Mouse (Mus musculus) forebrain, embryonic 14.5 days (tissue): Measurements from ENCODE around the gene Rgmb. TPM values are rescaled to one million over a fixed set of nuclear protein-coding genes. Genes with fewer than 3 reads are reported as not detected.

Experiments
- ATAC-seq: fragments of 200-750 bp; cut with Nextera tagmentation; 2 replicates; pipeline ENCODE4 v1.8.0; 2017; ENCODE audit warnings: mild to moderate bottlenecking, moderate library complexity
- DNase-seq: peaks from one replicate; pipeline ENCODE4 v3.0.0-alpha.2; 2015; ENCODE audit warnings: low spot score
- H3K27ac ChIP-seq: fragments of 300-500 bp; sonication (generic); 2 replicates; pipeline ENCODE4 v1.5.1; 2014; ENCODE audit warnings: low read depth, mild to moderate bottlenecking, control low read depth, low read length, moderate library complexity
- H3K27me3 ChIP-seq: fragments of 300-500 bp; sonication (generic); replicated peaks from 2 replicates; pipeline ENCODE4 v1.6.1; 2014; ENCODE audit warnings: low read length, control low read depth, mixed read lengths; ENCODE audit not compliant: control insufficient read depth, insufficient read depth
- H3K36me3 ChIP-seq: fragments of 300-500 bp; sonication (generic); 2 replicates; pipeline ENCODE4 v1.6.1; 2014; ENCODE audit warnings: low read length, control low read depth; ENCODE audit not compliant: control insufficient read depth, insufficient read depth
- H3K4me1 ChIP-seq: fragments of 300-500 bp; sonication (generic); 2 replicates; pipeline ENCODE4 v1.6.1; 2014; ENCODE audit warnings: antibody characterized with exemption, low read length, control low read depth; ENCODE audit not compliant: control insufficient read depth, insufficient read depth
- H3K4me2 ChIP-seq: fragments of 300-500 bp; sonication (generic); 2 replicates; pipeline ENCODE4 v1.6.1; 2014; ENCODE audit warnings: mild to moderate bottlenecking, control low read depth, low read length
- H3K4me3 ChIP-seq: fragments of 300-500 bp; sonication (generic); 2 replicates; pipeline ENCODE4 v1.5.1; 2014; ENCODE audit warnings: low read depth, low read length, control low read depth
- H3K9ac ChIP-seq: fragments of 300-500 bp; sonication (generic); 2 replicates; pipeline ENCODE4 v1.6.1; 2014; ENCODE audit warnings: mild to moderate bottlenecking, low read length, control low read depth, moderate library complexity
- H3K9me3 ChIP-seq: fragments of 300-500 bp; sonication (generic); replicated peaks from 2 replicates; pipeline ENCODE4 v1.6.1; 2016; ENCODE audit warnings: low read length, control low read depth, mixed read lengths; ENCODE audit not compliant: control insufficient read depth
- WGBS: fragments of 180-500 bp; shearing (Covaris S2); extraction: QIAGEN DNeasy Blood & Tissue Kit; methylation state at CpG from one replicate; pipeline ENCODE4 v1.1.7; 2014; 5-methylcytosine and 5-hydroxymethylcytosine counted together
- polyA plus RNA-seq: library from polyadenylated mRNA; unstranded; fragments of >200 nt; fragmentation: Nextera tagmentation; extraction: Ambion mirVana; gene quantifications from 2 replicates; pipeline ENCODE4 v1.2.1, GENCODE M21; 2014

The Rgmb gene
- polyA plus RNA-seq, 1 experiment from 2014 or later, result 46.5 TPM

DNA sequence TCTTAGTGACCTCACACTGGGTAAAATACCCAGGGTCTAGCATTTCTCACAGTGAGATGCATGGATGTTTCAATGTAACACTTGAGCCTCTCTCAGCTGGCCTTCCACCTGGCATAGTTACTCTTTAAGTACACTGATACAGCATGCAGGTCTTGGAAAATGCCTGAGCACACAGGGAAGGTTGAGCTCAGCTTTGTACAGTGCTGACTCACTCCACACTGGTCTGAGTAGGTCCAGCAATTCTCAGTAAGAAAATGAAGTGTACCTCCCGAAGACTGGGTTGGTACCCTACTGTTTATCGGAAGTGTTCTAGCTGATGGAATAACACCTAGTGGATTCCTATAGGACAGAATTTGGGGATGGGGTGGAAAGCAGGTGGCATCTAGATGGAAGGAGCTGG lies 13.2 kb downstream of the Rgmb start:
- WGBS, result 95% methylated on average over 2 of the region's 2 CpGs
- peaks cover 6% of the 10 kb centered on the region for H3K4me1 ChIP-seq

DNA sequence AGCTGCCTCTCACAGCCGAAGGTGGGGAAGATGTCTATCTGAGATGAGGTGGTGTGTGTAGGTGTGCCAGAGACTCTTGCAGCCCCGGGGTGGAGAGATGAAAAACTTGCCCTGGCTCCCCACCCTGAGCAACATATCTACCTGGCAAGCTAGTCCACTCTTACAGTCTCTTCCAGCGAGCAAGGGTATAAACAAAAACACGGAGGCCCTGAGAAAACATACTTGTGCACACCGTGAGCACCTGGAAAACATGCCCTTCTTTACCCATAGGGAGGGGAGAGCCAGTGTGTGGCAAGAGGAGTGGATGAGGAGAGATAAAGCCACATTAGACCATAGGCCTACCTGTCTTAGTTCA lies 13.8 kb downstream of the Rgmb start:
- ATAC-seq, result no peak
- Histone ChIP-seq H3K9me3 (no peaks in the 10 kb centered on the region), H3K4me2 (no peak overlapping the region), H3K36me3 (peaks cover 48% of the 10 kb centered on the region), H3K4me1 (peaks cover 6% of the 10 kb centered on the region), H3K27ac (no peak overlapping the region), H3K4me3 (no peak overlapping the region), H3K9ac (no peak overlapping the region), H3K27me3 (no peaks in the 10 kb centered on the region)
- DNase-seq, result no peak
- WGBS, result 92% methylated on average over 5 of the region's 5 CpGs

More for the DNA sequence above, 13.2 kb downstream of the Rgmb start:
- no peaks in the 10 kb centered on the region for H3K27me3 ChIP-seq
- no peak overlapping the region for H3K4me3 ChIP-seq
- H3K36me3 ChIP-seq, result peaks cover 45% of the 10 kb centered on the region
- H3K27ac ChIP-seq, result no peak overlapping the region
- H3K9me3 ChIP-seq, result no peaks in the 10 kb centered on the region
- H3K9ac ChIP-seq, result no peak overlapping the region
- no peak overlapping the region for H3K4me2 ChIP-seq
- DNase-seq (no peak), ATAC-seq (no peak)

DNA sequence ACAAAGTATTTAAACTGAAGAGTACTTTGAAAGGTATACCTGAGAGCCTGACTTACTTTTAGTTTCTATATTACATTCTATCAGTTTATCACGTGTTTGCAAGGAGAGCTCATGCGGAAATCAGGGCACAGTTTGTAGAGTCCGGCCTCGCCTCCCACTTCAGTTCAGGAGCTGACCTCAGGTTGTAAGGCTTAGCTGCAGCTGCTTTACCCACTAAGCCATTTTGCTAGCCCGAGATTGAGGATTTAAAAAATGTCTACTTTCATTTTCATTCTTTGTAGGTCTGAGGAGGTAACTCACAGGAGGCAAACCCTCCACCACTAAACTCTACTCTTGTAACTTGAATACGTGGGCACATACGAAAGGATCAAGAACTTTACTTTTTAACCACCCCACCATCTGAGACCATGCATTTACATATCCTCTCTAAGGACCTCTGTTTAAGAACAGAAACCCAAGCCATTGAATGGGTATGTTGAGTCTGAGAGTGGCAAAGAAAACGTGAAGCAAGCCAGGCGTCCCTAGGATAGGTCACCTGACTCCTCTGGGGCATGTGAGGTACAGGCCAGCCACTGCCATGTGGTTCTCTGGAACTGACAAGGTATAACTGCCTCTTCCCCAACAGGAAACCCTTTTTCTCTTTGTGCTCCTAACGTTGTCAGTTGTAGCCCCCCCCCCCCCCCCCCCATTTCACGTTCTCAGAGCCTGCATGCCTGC lies 14.3 kb downstream of the Rgmb start:
- WGBS, result 87% methylated on average over 11 of the region's 11 CpGs
- ATAC-seq, result no peak
- no peak overlapping the region for H3K4me3 ChIP-seq
- no peak overlapping the region for H3K4me2 ChIP-seq
- no peaks in the 10 kb centered on the region for H3K27me3 ChIP-seq
- no peak for DNase-seq
- H3K4me1 ChIP-seq, result peaks cover 6% of the 10 kb centered on the region
- H3K9ac ChIP-seq, result no peak overlapping the region
- H3K36me3 ChIP-seq, result peaks cover 48% of the 10 kb centered on the region
- no peak overlapping the region for H3K27ac ChIP-seq
- no peaks in the 10 kb centered on the region for H3K9me3 ChIP-seq

DNA sequence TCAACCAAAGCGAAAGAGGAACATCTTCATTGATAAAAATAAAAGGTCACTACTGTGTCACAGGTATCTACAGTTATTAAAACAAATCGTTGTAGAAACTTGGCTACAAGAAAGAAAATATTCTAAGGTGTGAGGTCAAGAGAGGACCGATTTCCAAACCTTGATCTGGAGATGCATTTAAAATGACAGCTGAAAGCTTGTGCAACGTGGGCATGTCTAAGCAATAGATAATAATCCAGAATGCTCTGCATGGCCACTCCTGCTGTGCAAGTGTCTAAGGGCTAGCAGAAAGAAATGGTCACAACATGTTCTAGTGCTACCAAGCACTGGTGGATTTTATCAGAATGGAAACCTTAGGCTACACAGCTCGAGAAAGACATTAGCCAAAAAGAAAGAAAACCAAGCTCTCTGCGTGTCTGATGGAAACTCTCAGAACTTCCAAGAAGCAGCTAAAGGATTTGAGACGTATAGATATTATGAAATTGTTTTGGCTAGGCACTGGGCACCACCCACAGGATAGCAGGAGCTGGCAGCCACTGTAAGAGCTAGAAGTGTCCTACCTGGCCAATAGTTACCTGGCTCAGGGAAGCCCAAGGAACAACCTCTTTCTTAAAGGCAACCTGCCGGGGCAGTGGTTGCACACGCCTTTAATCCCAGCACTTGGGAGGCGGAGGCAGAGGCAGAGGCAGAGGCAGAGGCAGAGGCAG lies 15.4 kb downstream of the Rgmb start:
- Histone ChIP-seq H3K9ac (no peak overlapping the region), H3K4me3 (no peak overlapping the region), H3K4me1 (peaks cover 5% of the 10 kb centered on the region), H3K9me3 (no peaks in the 10 kb centered on the region), H3K27ac (no peak overlapping the region), H3K4me2 (no peak overlapping the region), H3K27me3 (no peaks in the 10 kb centered on the region), H3K36me3 (peaks cover 43% of the 10 kb centered on the region)
- ATAC-seq (no peak), DNase-seq (no peak)
- 86% methylated on average over 10 of the region's 10 CpGs for WGBS

DNA sequence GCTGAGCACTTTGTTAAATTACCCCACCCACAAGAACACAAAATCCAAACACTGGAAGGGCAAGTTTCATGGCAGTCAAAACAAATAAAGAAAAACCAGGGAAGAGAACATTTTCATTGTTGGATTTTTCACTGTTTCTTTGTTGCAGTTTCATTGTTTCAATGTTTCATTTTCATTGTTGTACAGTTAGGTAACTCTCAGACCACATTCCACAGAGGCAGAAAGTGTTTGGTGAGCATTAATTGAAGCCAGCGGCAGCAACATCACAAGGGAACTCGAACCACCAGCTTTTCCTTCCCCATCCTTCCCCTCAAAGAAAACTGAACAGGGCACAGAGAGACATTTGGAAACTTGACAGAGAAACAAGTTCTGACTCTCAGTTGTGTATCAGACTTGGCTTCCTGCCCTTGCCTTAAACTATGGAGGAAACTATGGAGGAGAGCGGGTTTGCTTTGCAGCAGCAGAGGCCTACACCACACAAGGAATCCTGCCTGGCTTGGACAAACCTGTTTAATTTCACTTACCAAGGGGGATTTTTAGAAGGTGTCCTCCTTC lies 17.1 kb downstream of the Rgmb start:
- no peaks in the 10 kb centered on the region for H3K27me3 ChIP-seq
- ATAC-seq (no peak), DNase-seq (peak; percentile 40)
- no peak overlapping the region for H3K4me3 ChIP-seq
- 83% methylated on average over 3 of the region's 3 CpGs for WGBS
- H3K4me2 ChIP-seq, result no peak overlapping the region
- no peaks in the 10 kb centered on the region for H3K9me3 ChIP-seq
- peaks cover 31% of the 10 kb centered on the region for H3K36me3 ChIP-seq
- peaks cover 7% of the 10 kb centered on the region for H3K4me1 ChIP-seq
- no peak overlapping the region for H3K9ac ChIP-seq
- no peak overlapping the region for H3K27ac ChIP-seq

GRCm38 (mm10) chr17:15812136-15812778 lies 18.6 kb downstream of the Rgmb start:
- Histone ChIP-seq H3K4me2 (no peak overlapping the region), H3K36me3 (peaks cover 27% of the 10 kb centered on the region), H3K9ac (no peak overlapping the region), H3K4me3 (no peak overlapping the region), H3K9me3 (no peaks in the 10 kb centered on the region), H3K4me1 (peaks cover 16% of the 10 kb centered on the region), H3K27me3 (no peaks in the 10 kb centered on the region), H3K27ac (no peak overlapping the region)
- ATAC-seq (peak; percentile 16; the same call in 1 of the 2 replicates), DNase-seq (no peak)
- WGBS, result 77% methylated on average over 13 of the region's 13 CpGs

DNA sequence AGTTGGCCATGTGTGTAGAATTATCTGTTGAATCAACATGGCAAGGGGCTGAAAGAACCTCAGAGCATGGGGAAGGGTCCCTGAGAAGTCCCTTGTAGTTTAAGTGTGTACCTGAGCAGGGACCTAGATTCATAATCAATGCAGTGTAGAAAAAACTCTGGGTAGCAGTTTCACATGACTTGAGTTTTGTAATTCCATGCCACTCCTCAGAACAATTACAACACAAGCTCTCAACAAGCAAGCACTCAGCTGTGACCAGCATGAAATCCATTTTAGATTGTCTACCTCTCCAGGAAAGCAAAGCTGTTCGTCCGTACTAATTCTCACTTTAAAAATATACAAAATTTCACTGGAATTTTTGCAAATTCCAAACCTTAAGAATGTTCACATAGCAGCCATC lies 20.9 kb downstream of the Rgmb start:
- Histone ChIP-seq H3K27me3 (no peaks in the 10 kb centered on the region), H3K27ac (no peak overlapping the region), H3K4me3 (no peak overlapping the region), H3K36me3 (peaks cover 22% of the 10 kb centered on the region), H3K9me3 (no peaks in the 10 kb centered on the region), H3K4me2 (no peak overlapping the region), H3K4me1 (peaks cover 16% of the 10 kb centered on the region), H3K9ac (no peak overlapping the region)
- ATAC-seq (no peak), DNase-seq (no peak)
- WGBS, result 80% methylated on average over 2 of the region's 2 CpGs

GRCm38 (mm10) chr17:15808468-15809374 lies 22.1 kb downstream of the Rgmb start:
- Histone ChIP-seq H3K27me3 (no peaks in the 10 kb centered on the region), H3K4me3 (no peak overlapping the region), H3K27ac (no peak overlapping the region), H3K4me2 (no peak overlapping the region), H3K36me3 (peaks cover 22% of the 10 kb centered on the region), H3K9me3 (no peaks in the 10 kb centered on the region), H3K4me1 (peaks cover 16% of the 10 kb centered on the region), H3K9ac (peak overlapping the region; percentile 25; the same call in 1 of the 2 replicates)
- DNase-seq (no peak), ATAC-seq (no peak)
- 17% methylated on average over 10 of the region's 10 CpGs for WGBS
